Mouse (Mus musculus): ENCODE measurements around the gene Olfr1046.
"Not testable (repeated sequence)": the region's sequence is repeated elsewhere in the genome, so short reads cannot be mapped to it uniquely, and the experiment has no call there.

The Olfr1046 gene

GRCm38 (mm10) chr2:86219214-86219613 lies at the start of gene Olfr1046:
Gene Olfr1046, minus strand, starts transcription at chr2:86219314.
- DNase-seq (ENCODE audit: low spot score), result no peak

- not testable (repeated sequence) for DNase-seq (ENCODE audit: low spot score)
These were observed 39.1 kb upstream of the Olfr1046 start, which contains the start of gene Olfr1049 for GRCm38 (mm10) chr2:86258228-86258627. Gene Olfr1049, minus strand, starts transcription at chr2:86258328.

GRCm38 (mm10) chr2:86240189-86240588 lies 21.1 kb upstream of the Olfr1046 start, which contains the start of gene Olfr1048:
Gene Olfr1048, minus strand, starts transcription at chr2:86240289.
- no peak for DNase-seq (ENCODE audit: low spot score)

- no peak for DNase-seq (ENCODE audit: low spot score)
These were observed 12.2 kb upstream of the Olfr1046 start, which contains the start of gene Olfr1047 for GRCm38 (mm10) chr2:86231301-86231700. Gene Olfr1047, minus strand, starts transcription at chr2:86231401.

DNA sequence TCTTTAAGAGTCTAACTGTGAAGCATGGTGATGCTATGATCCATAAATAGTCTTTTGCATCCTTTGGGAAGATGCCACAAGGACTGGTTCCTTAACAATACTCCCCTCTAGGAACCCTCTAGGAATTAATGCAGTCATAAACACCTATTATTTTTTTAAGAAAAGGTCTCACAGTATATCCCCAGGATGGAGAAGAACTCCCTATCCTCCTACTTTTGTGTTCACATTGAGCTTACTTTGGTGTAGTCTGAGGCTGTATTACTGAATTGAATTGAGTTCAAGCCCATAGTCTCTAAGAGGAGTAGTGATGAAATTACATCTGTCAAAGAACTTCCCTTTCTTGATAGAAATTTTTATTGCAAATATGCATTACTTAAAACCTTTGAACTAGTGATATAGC lies 16.2 kb downstream of the Olfr1046 start, which contains the start of gene Olfr1045:
Gene Olfr1045, minus strand, starts transcription at position 101 of the 400 bp plus-strand sequence.
- no peak for DNase-seq (ENCODE audit: low spot score)

- DNase-seq (ENCODE audit: low spot score), result no peak
These were observed 23.3 kb downstream of the Olfr1046 start for GRCm38 (mm10) chr2:86195863-86196262.

DNA sequence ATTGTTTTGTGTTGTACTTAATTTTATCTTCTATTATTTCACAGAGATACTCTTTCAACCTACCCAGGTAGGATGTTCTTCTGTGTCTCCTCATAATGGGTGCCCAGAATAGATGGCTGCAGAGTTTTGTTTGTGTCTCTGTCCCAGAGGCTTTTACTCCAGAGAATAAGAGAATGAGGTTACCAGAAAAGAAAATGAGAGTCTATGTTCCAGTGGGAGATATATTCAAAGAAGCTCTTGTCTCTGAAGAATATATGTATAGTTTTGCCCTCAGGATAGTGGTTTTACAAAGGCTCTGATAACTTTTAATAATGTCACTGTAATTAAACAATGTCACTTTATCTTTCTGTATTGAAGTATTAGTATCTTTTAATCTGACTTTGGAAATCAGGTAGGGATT lies 33.5 kb downstream of the Olfr1046 start, which contains the start of gene Olfr52:
Gene Olfr52, minus strand, starts transcription at position 101 of the 400 bp plus-strand sequence.
- no peak for DNase-seq (ENCODE audit: low spot score)

GRCm38 (mm10) chr2:86179950-86180349 lies 39.2 kb downstream of the Olfr1046 start:
- DNase-seq (ENCODE audit: low spot score), result no peak

- DNase-seq (ENCODE audit: low spot score), result no peak
These were observed 41.4 kb downstream of the Olfr1046 start, which contains the start of gene Olfr1044 for GRCm38 (mm10) chr2:86177720-86178119. Gene Olfr1044, minus strand, starts transcription at chr2:86177820.

GRCm38 (mm10) chr2:86175422-86175821 lies 43.7 kb downstream of the Olfr1046 start:
- not testable (repeated sequence) for DNase-seq (ENCODE audit: low spot score)

- DNase-seq (ENCODE audit: low spot score), result no peak
These were observed 51.7 kb downstream of the Olfr1046 start, which contains the start of gene Olfr1043 for GRCm38 (mm10) chr2:86167422-86167821. Gene Olfr1043, minus strand, starts transcription at chr2:86167522.

All from ovary, adult 18-20 months (tissue).